Mouse (Mus musculus): ENCODE results near the gene Lhx3.

Lhx3 gene

GRCm38 (mm10) chr2:26201926-26202848 lies 5.9 kb downstream of the Lhx3 start:
- no peak for DNase-seq (ENCODE audit: low spot score in 2 of 2)

GRCm38 (mm10) chr2:26198488-26198887 lies 9.6 kb downstream of the Lhx3 start:
- DNase-seq (ENCODE audit: low spot score in 2 of 2) = no peak

- no peak for DNase-seq (ENCODE audit: low spot score in 2 of 2)
These were observed 13.3 kb downstream of the Lhx3 start for GRCm38 (mm10) chr2:26194552-26195339.

- peak; percentile 76 to 77 for DNase-seq (ENCODE audit: low spot score in 2 of 2)
These were observed 19.6 kb downstream of the Lhx3 start for GRCm38 (mm10) chr2:26188517-26188916.

GRCm38 (mm10) chr2:26184352-26184751 lies 23.7 kb downstream of the Lhx3 start:
- DNase-seq (ENCODE audit: low spot score in 2 of 2) = no peak

GRCm38 (mm10) chr2:26182646-26183045 lies 25.4 kb downstream of the Lhx3 start:
- DNase-seq (ENCODE audit: low spot score in 2 of 2) = peak in 1 of 2 experiments; percentile 72

GRCm38 (mm10) chr2:26177189-26177588 lies 30.9 kb downstream of the Lhx3 start:
- DNase-seq (ENCODE audit: low spot score in 2 of 2) = no peak

- DNase-seq (ENCODE audit: low spot score in 2 of 2) = no peak
These were observed 31.4 kb downstream of the Lhx3 start for GRCm38 (mm10) chr2:26176731-26177130.

- DNase-seq (ENCODE audit: low spot score in 2 of 2) = no peak
These were observed 32.9 kb downstream of the Lhx3 start for GRCm38 (mm10) chr2:26175191-26175590.

GRCm38 (mm10) chr2:26172166-26172565 lies 35.9 kb downstream of the Lhx3 start:
- DNase-seq (ENCODE audit: low spot score in 2 of 2) = no peak

- DNase-seq (ENCODE audit: low spot score in 2 of 2) = no peak
These were observed 37.7 kb downstream of the Lhx3 start for GRCm38 (mm10) chr2:26170376-26170775.

GRCm38 (mm10) chr2:26168843-26169579 lies 39.1 kb downstream of the Lhx3 start:
- DNase-seq (ENCODE audit: low spot score in 2 of 2) = no peak

GRCm38 (mm10) chr2:26166890-26167289 lies 41.2 kb downstream of the Lhx3 start:
- no peak for DNase-seq (ENCODE audit: low spot score in 2 of 2)

- DNase-seq (ENCODE audit: low spot score in 2 of 2) = no peak
These were observed 50.0 kb downstream of the Lhx3 start for GRCm38 (mm10) chr2:26158064-26158463.

- no peak for DNase-seq (ENCODE audit: low spot score in 2 of 2)
These were observed 51.7 kb downstream of the Lhx3 start for GRCm38 (mm10) chr2:26156191-26156977.

GRCm38 (mm10) chr2:26155737-26156136 lies 52.4 kb downstream of the Lhx3 start:
- no peak for DNase-seq (ENCODE audit: low spot score in 2 of 2)

GRCm38 (mm10) chr2:26154586-26154985 lies 53.5 kb downstream of the Lhx3 start:
- no peak for DNase-seq (ENCODE audit: low spot score in 2 of 2)

GRCm38 (mm10) chr2:26153909-26154340 lies 54.2 kb downstream of the Lhx3 start:
- no peak for DNase-seq (ENCODE audit: low spot score in 2 of 2)

GRCm38 (mm10) chr2:26153295-26153694 lies 54.8 kb downstream of the Lhx3 start:
- no peak for DNase-seq (ENCODE audit: low spot score in 2 of 2)

Data from urinary bladder, adult 18-20 months (tissue).